Comparison of ENCODE assay signal across 8 mouse cellular contexts in genomic region chr14:47188475-47188847, GRCm38 (mm10). TPM values are rescaled to one million over a fixed set of nuclear protein-coding genes. Genes with fewer than 3 reads are reported as not detected.
A peak's percentile ranks its signal among the peaks of the same experiment; 100 is the strongest.
DNase-seq lines count a peak whose midpoint lies in the region; ATAC-seq and TF ChIP-seq lines count a peak whose summit lies in the region.

No protein-coding gene starts in this region.

- H3K9ac ChIP-seq in hindbrain, embryonic 13.5 days, result peak overlapping the region; percentile 77
- peak overlapping the region; percentile 71 for H3K9ac ChIP-seq in midbrain, embryonic 13.5 days (replicated peaks)

- TF ChIP-seq CTCF in kidney, adult 2 months (conservative IDR thresholded peaks at IDR 0.05; ENCODE audit: insufficient read depth, insufficient read length, low read depth, low read length), result no peak

- H3K27me3 ChIP-seq in kidney, adult 2 months (replicated peaks; ENCODE audit: control insufficient read depth, insufficient read depth, low read length), result no peaks in the 10 kb centered on the region
- H3K27me3 ChIP-seq in hindbrain, embryonic 13.5 days, result peaks cover 22% of the 10 kb centered on the region
- peaks cover 27% of the 10 kb centered on the region for H3K27me3 ChIP-seq in midbrain, embryonic 13.5 days

- H3K9me3 ChIP-seq in hindbrain, embryonic 13.5 days, result no peaks in the 10 kb centered on the region
- H3K9me3 ChIP-seq in midbrain, embryonic 13.5 days, result no peaks in the 10 kb centered on the region

- H3K4me3 ChIP-seq in kidney, adult 2 months (ENCODE audit: insufficient read depth, low read depth, low read length), result peak overlapping the region; percentile 99
- H3K4me3 ChIP-seq in hindbrain, embryonic 13.5 days, result peak overlapping the region; percentile 82
- H3K4me3 ChIP-seq in midbrain, embryonic 13.5 days (replicated peaks), result peak overlapping the region; percentile 85

- no peak for TF ChIP-seq POLR2A in kidney, adult 2 months (IDR thresholded peaks at IDR 0.05; ENCODE audit: low read depth, low read length)

- no peaks in the 10 kb centered on the region for H3K36me3 ChIP-seq in kidney, adult 2 months (ENCODE audit: control insufficient read depth, insufficient read depth, low read length)
- no peaks in the 10 kb centered on the region for H3K36me3 ChIP-seq in hindbrain, embryonic 13.5 days
- no peaks in the 10 kb centered on the region for H3K36me3 ChIP-seq in midbrain, embryonic 13.5 days

- 3% methylated on average over 16 of the region's 16 CpGs for WGBS in kidney, adult 2 months
- whole genome bisulfite sequencing in hindbrain, embryonic 13.5 days, result under 1% methylated on average over 16 of the region's 16 CpGs
- WGBS in midbrain, embryonic 13.5 days, result under 1% methylated on average over 16 of the region's 16 CpGs

- H3K27ac ChIP-seq in kidney, adult 2 months (ENCODE audit: insufficient read depth, low read depth, low read length), result peak overlapping the region; percentile 74; the same call in 1 of the 2 replicates
- no peak overlapping the region for H3K27ac ChIP-seq in hindbrain, embryonic 13.5 days
- no peak overlapping the region for H3K27ac ChIP-seq in midbrain, embryonic 13.5 days

- H3K4me2 ChIP-seq in hindbrain, embryonic 13.5 days, result peak overlapping the region; percentile 99
- peak overlapping the region; percentile 99 for H3K4me2 ChIP-seq in midbrain, embryonic 13.5 days (replicated peaks)

- intact Hi-C loops in left cerebral cortex, postnatal 14 days (cut with DNase I), result loop anchor here (10.0 kb wide), 1 partner anchor 304 kb away; the partner anchor contains the start of gene Samd4

- peak; percentile 11 for ATAC-seq in activated CD4-positive, CD25-positive, alpha-beta regulatory T cell, adult 4 months
- peak; percentile 47; the same call in 1 of the 2 replicates for ATAC-seq in hindbrain, embryonic 13.5 days (ENCODE audit: low FRiP score)
- ATAC-seq in midbrain, embryonic 13.5 days, result peak; percentile 34; the same call in 1 of the 2 replicates

- H3K4me1 ChIP-seq in kidney, adult 2 months (ENCODE audit: control insufficient read depth, insufficient read depth, low read length), result no peaks in the 10 kb centered on the region; the same call in 1 of the 2 replicates
- H3K4me1 ChIP-seq in hindbrain, embryonic 13.5 days (replicated peaks), result peaks cover 9% of the 10 kb centered on the region
- peaks cover 6% of the 10 kb centered on the region for H3K4me1 ChIP-seq in midbrain, embryonic 13.5 days (replicated peaks)

- DNase-seq in kidney, adult 2 months, result no peak
- no peak for DNase-seq in kidney, adult 8-10 months
- no peak for DNase-seq in left cerebral cortex, postnatal 14 days (ENCODE audit: low spot score in 2 of 2)
- no peak for DNase-seq in cerebellum, adult 18-20 months
- DNase-seq in layer of hippocampus, postnatal 14 days (ENCODE audit: low spot score in 2 of 2), result no peak

RNA-seq across cellular contexts. Expression of gene Gch1, which starts 0.8 kb away (rescaled TPM):
- 1.9 and 2.5 TPM in 2 replicates for polyA plus RNA-seq in kidney, adult 2 months (2012; rRNA removed)
- polyA plus RNA-seq in activated CD4-positive, CD25-positive, alpha-beta regulatory T cell, adult 4 months (2017; shearing (Covaris generic)), result 1 to 10 TPM; 2.1 to 2.4 TPM
- polyA plus RNA-seq in hindbrain, embryonic 13.5 days (2015; fragmentation: Nextera tagmentation; extraction: Ambion mirVana), result 3.0 and 4.4 TPM in 2 replicates
- 3.5 and 7.2 TPM in 2 replicates for polyA plus RNA-seq in midbrain, embryonic 13.5 days (2015; fragmentation: Nextera tagmentation; extraction: Ambion mirVana)
- 1 to 10 TPM; 1.3 to 1.4 TPM for total RNA-seq in left cerebral cortex, postnatal 14 days (2021)
- 1 to 10 TPM; 1.3 to 2.1 TPM for total RNA-seq in layer of hippocampus, postnatal 14 days (2021)
